Mouse (Mus musculus): ENCODE results near the gene Utrn.

Gene Utrn

DNA sequence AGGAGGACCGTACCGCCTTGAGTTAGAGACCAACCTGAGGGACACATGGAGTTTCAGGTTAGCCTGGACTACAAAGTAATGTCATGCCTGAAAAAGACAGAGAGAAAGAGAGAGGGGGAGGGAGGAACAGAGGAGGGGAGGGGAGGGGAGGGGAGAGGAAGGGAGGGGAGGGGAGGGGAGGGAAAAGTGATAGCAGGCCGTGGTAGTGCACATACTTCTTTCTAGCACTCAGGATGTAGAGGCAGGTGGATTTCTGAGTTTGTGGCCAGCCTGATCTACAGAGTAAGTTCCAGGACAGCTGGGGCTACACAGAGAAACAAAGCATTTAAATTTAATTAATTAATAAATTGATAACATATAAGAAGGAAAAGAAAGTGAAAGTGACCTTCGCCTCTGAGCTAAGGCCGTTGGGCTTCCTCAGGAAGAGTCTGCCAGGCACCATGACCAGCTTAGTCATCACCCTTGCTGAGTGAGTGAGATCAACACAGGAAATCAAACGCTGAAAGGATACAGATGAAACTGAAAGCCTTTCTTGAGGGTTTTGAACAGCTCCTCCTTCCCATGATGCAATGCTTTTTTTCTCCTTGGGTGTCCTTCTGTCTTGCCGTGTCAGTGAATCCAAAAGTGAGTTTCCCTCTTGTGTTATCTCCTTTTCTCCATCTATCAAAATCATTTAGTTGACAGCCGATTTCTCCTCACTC is 5.6 kb upstream of the Utrn start:
- in situ Hi-C loops (cut with MboI; ENCODE audit: low sequenced_read_pairs), result no loop called here

DNA sequence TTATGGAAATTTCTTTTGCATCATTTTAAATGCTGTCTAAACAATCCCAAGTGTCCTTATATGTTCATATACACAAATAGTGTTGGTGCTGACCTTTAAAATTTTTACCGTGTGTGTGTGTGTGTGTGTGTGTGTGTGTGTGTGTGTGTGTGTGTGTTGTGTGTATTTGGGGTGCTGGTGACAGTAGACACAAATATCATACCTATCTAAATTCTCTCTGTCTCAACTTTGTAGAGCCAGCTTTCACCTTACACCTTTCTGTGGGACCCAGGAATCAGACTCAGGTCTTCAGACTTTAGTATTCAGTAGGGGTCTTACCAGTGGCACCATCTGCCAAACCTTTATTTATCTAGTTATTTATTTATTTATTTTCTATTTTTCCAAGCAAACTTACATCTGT is 681 bp upstream of the Utrn start:
- in situ Hi-C loops (cut with MboI; ENCODE audit: low sequenced_read_pairs), result no loop called here

DNA sequence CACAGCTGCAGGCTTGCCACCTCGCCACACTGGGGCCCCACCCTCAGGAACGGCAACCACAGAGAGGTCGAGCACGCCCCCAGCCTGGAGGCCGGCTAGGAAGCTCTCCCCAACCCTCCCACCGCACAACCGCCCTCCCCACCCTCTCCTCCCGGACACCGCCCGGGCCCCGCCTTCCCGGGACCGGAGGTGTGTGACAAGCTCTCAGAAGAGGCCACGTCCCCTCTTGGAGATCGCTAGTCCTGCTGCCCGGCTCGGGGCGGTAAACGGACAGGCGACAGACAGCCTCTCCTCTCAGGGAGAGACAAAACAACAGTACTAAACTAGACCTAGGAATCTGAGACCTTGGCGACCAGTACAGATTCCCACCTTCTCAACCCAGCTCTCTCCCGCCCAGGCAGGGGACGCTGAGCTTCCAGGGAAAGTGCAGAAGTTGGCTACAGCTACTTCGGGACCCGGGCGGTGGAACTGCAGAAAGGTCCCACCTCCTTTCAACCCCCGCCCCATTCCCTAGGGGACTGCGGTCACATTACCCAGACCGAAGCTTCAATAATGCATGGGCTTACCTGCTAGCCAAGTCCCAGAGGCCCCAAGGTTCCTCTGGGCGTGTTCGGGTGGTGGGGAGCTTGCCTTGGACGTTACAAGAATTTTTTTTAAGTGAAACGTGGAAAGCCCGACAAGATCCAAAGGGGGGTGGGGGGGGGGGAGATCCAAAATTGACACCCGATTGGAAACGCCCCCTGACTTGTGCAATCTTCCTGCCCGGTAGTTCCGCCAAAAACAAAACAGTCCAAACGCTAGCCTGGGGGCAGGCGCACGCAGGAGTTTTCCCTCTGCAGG is 756 bp downstream of the Utrn start:
- in situ Hi-C loops (cut with MboI; ENCODE audit: low sequenced_read_pairs), result no loop called here

DNA sequence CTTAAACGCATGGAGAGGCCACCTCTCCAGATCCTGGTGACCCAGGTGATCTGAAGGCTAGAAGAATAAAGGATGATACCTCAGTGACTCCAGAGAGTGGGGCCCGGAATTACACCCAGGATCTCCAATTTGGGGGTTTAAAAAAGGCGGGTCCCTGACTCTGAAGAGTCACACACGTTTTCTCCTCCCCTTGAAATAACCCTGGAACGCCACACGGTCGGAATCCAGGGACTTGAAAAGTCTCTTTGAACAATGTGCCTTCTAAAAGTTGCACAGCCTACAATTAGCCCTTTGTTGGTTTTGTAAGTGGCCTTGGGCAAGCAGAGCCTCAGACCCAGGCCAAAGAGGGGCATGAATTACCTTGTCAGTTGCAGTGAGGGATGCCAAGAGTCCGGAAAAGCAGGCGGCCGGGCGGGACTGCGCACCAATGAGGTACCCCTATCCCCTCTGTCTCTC is 1.4 kb downstream of the Utrn start:
- in situ Hi-C loops (cut with MboI; ENCODE audit: low sequenced_read_pairs), result no loop called here

DNA sequence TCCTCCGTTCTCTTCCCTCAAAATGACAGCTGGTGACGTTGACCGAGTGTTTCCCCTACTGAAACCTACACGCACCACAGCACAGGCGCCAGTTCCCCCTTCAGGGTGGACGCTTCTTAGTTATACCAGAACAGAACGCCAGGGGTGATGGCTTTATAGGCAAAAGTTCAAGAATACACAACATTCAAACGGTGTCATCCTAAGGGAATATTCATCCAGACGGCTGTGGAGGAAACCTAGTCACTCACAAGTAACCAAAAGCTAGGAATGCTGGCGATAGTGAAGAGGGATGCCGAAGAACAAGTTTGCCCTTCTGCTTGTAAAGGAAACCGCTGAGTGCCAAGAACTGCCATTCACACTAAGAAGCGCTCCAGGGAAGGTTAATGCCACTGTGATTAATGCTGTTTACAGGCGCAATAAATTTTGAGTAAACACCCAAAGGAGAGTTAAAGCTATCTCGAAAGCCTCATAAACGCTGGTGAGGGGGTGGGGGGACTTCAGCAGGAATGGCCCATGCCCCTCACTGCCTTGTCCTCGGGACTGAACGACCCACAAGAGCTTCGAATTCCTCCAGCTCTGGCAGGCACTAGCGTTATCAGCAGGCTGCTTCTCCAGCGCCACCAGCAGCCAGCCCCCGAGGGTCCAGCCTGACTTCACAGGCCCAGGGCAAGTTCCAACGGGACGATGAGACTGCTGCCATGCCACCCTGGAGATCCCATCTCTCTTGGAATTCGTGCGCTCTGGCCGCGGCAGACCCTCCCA is 2.0 kb downstream of the Utrn start:
- in situ Hi-C loops (cut with MboI; ENCODE audit: low sequenced_read_pairs), result no loop called here

GRCm38 (mm10) chr10:12865201-12865600 is 4.0 kb downstream of the Utrn start:
- in situ Hi-C loops (cut with MboI; ENCODE audit: low sequenced_read_pairs), result no loop called here

- in situ Hi-C loops (cut with MboI; ENCODE audit: low sequenced_read_pairs), result no loop called here
Observed at GRCm38 (mm10) chr10:12863581-12863980, 5.6 kb downstream of the Utrn start.

DNA sequence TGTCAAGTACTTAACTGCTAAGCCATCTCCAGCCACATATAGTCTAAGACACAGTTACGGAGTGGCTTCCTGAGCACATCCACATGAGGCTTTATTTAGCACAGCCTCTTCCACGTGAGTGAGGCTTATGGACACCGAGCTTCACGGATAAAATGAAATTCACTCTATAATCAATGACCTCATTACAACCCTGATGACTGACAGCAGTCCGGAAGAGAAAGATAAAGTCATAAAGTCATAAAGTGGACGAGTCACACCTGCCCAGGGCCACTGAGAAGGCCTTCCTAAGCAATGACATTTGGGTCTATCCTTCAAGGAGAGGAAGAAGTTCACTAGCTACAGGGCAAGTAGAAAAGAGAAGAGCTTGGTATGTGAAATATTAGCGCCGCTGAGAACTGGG is 7.1 kb downstream of the Utrn start:
- in situ Hi-C loops (cut with MboI; ENCODE audit: low sequenced_read_pairs), result no loop called here

- in situ Hi-C loops (cut with MboI; ENCODE audit: low sequenced_read_pairs), result no loop called here
Observed at GRCm38 (mm10) chr10:12861381-12861780, 7.8 kb downstream of the Utrn start.

GRCm38 (mm10) chr10:12860765-12861164 is 8.4 kb downstream of the Utrn start:
- in situ Hi-C loops (cut with MboI; ENCODE audit: low sequenced_read_pairs), result no loop called here

- in situ Hi-C loops (cut with MboI; ENCODE audit: low sequenced_read_pairs), result no loop called here
Observed at GRCm38 (mm10) chr10:12860331-12860730, 8.8 kb downstream of the Utrn start.

- in situ Hi-C loops (cut with MboI; ENCODE audit: low sequenced_read_pairs), result no loop called here
Observed at GRCm38 (mm10) chr10:12858017-12858416, 11.1 kb downstream of the Utrn start.

DNA sequence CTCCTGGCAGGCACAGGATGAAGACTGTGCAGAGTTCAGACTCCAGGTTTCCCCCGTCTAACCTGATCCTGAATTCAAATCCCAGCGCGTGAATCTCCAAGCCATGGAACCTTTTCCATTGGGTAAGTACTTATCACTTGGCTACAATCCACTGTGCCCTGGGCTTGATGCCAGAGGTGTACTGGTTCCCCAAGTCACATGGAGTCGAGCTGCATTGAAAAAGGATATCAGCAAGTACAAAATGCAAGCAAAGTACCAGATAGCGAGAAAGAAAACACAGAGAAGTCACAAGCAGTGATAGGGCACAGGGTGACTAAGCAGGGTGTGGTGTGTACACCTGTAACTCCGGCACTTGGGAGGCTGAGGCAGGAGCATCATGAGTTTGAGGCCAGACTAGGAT is 14.9 kb downstream of the Utrn start:
- in situ Hi-C loops (cut with MboI; ENCODE audit: low sequenced_read_pairs), result no loop called here

GRCm38 (mm10) chr10:12853776-12854175 is 15.4 kb downstream of the Utrn start:
- in situ Hi-C loops (cut with MboI; ENCODE audit: low sequenced_read_pairs), result no loop called here

GRCm38 (mm10) chr10:12853196-12853620 is 16.0 kb downstream of the Utrn start:
- in situ Hi-C loops (cut with MboI; ENCODE audit: low sequenced_read_pairs), result no loop called here

DNA sequence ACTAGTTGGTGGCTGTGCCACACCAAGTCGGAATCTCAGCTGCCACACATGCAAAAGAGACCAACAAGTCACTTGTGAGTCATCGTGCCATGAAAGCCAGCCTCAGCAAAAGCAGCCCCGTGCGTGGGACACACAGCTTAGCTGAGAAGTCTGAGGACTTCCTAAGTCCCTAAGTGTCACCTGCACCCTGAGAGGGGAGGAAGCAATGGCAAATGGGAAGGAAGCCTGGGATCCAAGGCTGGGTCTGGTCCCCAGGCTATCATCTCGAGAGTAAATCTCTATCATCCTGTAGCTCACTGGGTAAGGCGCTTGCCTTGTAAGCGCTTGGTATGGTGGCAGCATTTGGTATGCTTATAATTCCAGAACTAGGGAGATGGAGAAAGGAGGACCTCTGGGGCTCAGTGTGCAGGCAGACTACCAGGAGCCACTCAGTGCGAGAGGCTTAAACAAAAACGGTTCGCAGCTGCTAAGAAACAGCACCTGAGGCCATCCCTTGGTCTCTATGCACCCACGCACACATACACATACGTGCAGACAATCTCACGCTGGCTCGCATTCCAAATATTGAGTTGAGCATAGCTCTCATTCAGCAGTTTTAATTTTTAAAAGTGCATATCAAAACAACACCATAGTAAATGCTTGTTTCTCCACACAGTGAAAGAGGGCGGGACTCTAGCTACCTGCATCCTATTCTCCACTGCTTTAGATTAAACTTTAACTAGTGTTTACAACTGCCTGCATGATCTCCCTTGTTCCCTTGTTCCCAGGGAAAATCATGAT is 16.6 kb downstream of the Utrn start:
- in situ Hi-C loops (cut with MboI; ENCODE audit: low sequenced_read_pairs), result no loop called here

DNA sequence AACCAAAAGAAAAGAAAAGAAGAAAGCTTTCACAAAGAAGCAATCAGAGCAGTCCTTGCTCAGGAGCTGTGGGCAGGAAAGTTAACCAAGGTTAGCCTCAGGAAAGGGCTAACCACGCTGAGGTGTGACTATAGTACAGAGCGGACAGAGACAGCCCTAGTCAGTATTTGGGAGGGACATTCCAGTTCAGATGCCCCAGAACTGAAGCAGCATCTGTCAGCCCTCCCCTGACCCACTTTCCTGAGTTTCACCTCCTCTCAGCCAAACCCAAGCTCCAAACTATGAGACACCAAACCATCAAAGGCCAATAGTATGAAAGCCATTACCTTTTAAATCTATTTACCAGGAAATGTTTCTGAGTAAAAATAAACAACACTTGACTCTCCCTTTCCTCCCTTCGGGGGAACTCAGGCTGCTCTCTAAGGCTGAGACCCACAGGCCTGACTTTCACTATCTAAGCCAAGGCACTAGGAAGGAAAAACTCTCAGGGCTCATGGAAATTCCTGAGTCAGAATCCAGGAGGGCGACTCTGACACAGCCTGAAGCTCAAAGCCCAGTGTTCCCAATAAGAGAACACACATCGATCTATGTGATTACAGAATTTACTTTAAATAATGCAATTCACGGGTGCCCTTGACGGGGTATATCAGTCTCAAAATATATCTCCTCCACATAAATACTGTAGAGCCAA is 18.2 kb downstream of the Utrn start:
- in situ Hi-C loops (cut with MboI; ENCODE audit: low sequenced_read_pairs), result no loop called here

DNA sequence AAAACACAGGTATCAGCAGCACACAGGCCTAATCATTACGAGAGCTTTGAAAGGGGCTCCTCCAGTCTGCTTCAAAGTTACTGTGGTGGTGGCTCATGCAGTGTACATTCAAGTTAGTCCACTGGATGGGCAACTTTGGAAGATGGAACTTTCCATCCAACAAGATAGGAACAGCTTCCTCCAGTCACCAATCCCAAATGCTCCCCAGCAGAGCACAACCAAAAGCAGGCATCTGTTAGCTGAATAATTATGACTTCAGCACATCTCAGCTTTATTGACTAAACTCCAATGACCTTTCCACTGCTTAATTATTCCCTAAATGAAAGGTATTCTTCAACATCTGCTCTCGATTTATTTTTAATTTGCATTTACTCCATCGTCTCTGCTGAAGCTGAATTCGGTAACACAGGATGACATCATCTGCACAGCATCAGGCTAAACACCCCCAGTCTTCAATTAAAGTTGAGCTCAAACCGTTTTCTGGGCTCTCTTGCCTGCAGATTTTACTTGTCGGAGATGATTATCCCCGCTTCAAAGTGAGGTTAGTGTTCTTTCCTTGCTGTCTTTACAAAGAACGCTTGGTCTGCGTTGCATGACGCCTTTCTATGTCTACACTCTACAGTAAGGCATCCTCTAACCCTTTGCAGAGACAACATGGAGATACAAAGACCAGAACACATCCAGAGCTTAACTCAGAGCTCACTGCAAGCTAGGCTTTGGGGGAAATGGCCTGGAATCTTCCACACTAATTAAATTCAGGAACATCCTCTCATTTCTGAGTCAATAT is 20.6 kb downstream of the Utrn start:
- in situ Hi-C loops (cut with MboI; ENCODE audit: low sequenced_read_pairs), result no loop called here

DNA sequence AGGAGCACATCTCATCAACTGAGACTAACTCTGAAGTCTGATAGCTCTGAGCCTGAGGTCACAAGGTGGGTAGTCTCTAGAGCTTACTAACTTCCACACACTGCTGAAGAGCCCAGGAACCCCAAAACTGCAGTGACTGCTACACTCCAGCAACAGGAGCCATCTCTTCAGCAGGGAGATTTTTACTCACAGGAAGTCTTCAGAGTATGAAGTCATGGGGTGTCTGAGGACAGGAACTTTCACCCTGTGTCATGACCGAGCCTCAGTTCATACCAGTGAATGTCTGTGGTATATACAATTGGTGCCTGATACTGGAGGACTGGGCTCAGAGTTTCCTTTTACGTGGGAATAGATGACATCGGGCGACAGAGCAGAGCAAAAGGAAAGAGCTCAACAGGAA is 26.6 kb downstream of the Utrn start:
- in situ Hi-C loops (cut with MboI; ENCODE audit: low sequenced_read_pairs), result no loop called here
